Mouse (Mus musculus): ENCODE measurements at regions not wholly inside any gene's neighbourhood (a gene's known extent, or its start where the extent isn't known, plus 50 kb on each side); places are given as distances from the start of the nearest gene placed in this dataset.
A peak's percentile ranks its signal among the peaks of the same experiment; 100 is the strongest.
"Not testable (repeated sequence)": the region's sequence is repeated elsewhere in the genome, so short reads cannot be mapped to it uniquely, and the experiment has no call there.

- DNase-seq (ENCODE audit: low spot score in 2 of 2) = no peak
- intact Hi-C loops (cut with DNase I) = no loop called here
Observed at GRCm38 (mm10) chr4:71431245-71431929, 326.4 kb downstream of the Gm11232 start.

- intact Hi-C loops (cut with DNase I); DNase-seq (ENCODE audit: low spot score in 2 of 2): not testable (repeated sequence)
Observed at GRCm38 (mm10) chr4:71422121-71422520, 335.6 kb downstream of the Gm11232 start.

- intact Hi-C loops (cut with DNase I) = no loop called here
- DNase-seq (ENCODE audit: low spot score in 2 of 2) = no peak
Observed at GRCm38 (mm10) chr4:71409867-71410266, 347.9 kb downstream of the Gm11232 start.

- peak; percentile 2 to 9 for DNase-seq (ENCODE audit: low spot score in 2 of 2)
- intact Hi-C loops (cut with DNase I) = no loop called here
Observed at GRCm38 (mm10) chr4:71390444-71390843, 367.3 kb downstream of the Gm11232 start.

GRCm38 (mm10) chr4:71369276-71369675 is 388.5 kb downstream of the Gm11232 start:
- intact Hi-C loops (cut with DNase I) = no loop called here
- no peak for DNase-seq (ENCODE audit: low spot score in 2 of 2)

GRCm38 (mm10) chr4:71363761-71364160 is 394.0 kb downstream of the Gm11232 start:
- no peak for DNase-seq (ENCODE audit: low spot score in 2 of 2)
- intact Hi-C loops (cut with DNase I) = no loop called here

GRCm38 (mm10) chr4:71357626-71358025 is 400.1 kb downstream of the Gm11232 start:
- no peak for DNase-seq (ENCODE audit: low spot score in 2 of 2)

GRCm38 (mm10) chr4:71356714-71357113 is 401.1 kb downstream of the Gm11232 start:
- intact Hi-C loops (cut with DNase I) = no loop called here
- no peak for DNase-seq (ENCODE audit: low spot score in 2 of 2)

More at GRCm38 (mm10) chr4:71357626-71358025, 400.1 kb downstream of the Gm11232 start:
- intact Hi-C loops (cut with DNase I) = no loop called here

- intact Hi-C loops (cut with DNase I) = no loop called here
- no peak for DNase-seq (ENCODE audit: low spot score in 2 of 2)
Observed at GRCm38 (mm10) chr4:71356310-71356709, 401.5 kb downstream of the Gm11232 start.

- DNase-seq (ENCODE audit: low spot score in 2 of 2) = no peak
- intact Hi-C loops (cut with DNase I) = no loop called here
Observed at GRCm38 (mm10) chr4:71351880-71352279, 405.9 kb downstream of the Gm11232 start.

GRCm38 (mm10) chr4:71343068-71343467 is 414.7 kb downstream of the Gm11232 start:
- DNase-seq (ENCODE audit: low spot score in 2 of 2) = no peak

GRCm38 (mm10) chr4:71338582-71338981 is 419.2 kb downstream of the Gm11232 start:
- DNase-seq (ENCODE audit: low spot score in 2 of 2) = no peak
- intact Hi-C loops (cut with DNase I) = no loop called here

More at GRCm38 (mm10) chr4:71343068-71343467, 414.7 kb downstream of the Gm11232 start:
- intact Hi-C loops (cut with DNase I) = no loop called here

GRCm38 (mm10) chr4:71332672-71333071 is 425.1 kb downstream of the Gm11232 start:
- intact Hi-C loops (cut with DNase I) = no loop called here
- no peak for DNase-seq (ENCODE audit: low spot score in 2 of 2)

GRCm38 (mm10) chr4:71332018-71332417 is 425.7 kb downstream of the Gm11232 start:
- peak; percentile 5 to 28 for DNase-seq (ENCODE audit: low spot score in 2 of 2)
- intact Hi-C loops (cut with DNase I) = no loop called here

- intact Hi-C loops (cut with DNase I) = no loop called here
- DNase-seq (ENCODE audit: low spot score in 2 of 2) = no peak
Observed at GRCm38 (mm10) chr4:71316605-71317004, 441.2 kb downstream of the Gm11232 start.

- intact Hi-C loops (cut with DNase I) = no loop called here
- DNase-seq (ENCODE audit: low spot score in 2 of 2) = no peak
Observed at GRCm38 (mm10) chr4:71307176-71307612, 450.6 kb downstream of the Gm11232 start.

GRCm38 (mm10) chr4:71306690-71307089 is 451.1 kb downstream of the Gm11232 start:
- DNase-seq (ENCODE audit: low spot score in 2 of 2) = no peak
- intact Hi-C loops (cut with DNase I) = no loop called here

GRCm38 (mm10) chr4:71295716-71296115 is 462.0 kb downstream of the Gm11232 start:
- intact Hi-C loops (cut with DNase I); DNase-seq (ENCODE audit: low spot score in 2 of 2): not testable (repeated sequence)

- DNase-seq (ENCODE audit: low spot score in 2 of 2) = peak; percentile 4 to 26
- intact Hi-C loops (cut with DNase I) = no loop called here
Observed at GRCm38 (mm10) chr4:71291741-71292149, 466.0 kb downstream of the Gm11232 start.

GRCm38 (mm10) chr4:71291111-71291740 is 466.5 kb downstream of the Gm11232 start:
- intact Hi-C loops (cut with DNase I) = not testable (repeated sequence)
- DNase-seq (ENCODE audit: low spot score in 2 of 2) = peak; percentile 7 to 15

GRCm38 (mm10) chr4:71283147-71283546 is 474.6 kb downstream of the Gm11232 start:
- DNase-seq (ENCODE audit: low spot score in 2 of 2) = no peak
- intact Hi-C loops (cut with DNase I) = no loop called here

Measured in left cerebral cortex, postnatal 14 days (tissue).